Mouse (Mus musculus): ENCODE data around the gene Ppp1r15a. TPM values are rescaled to one million over a fixed set of nuclear protein-coding genes. Genes with fewer than 3 reads are reported as not detected.

The Ppp1r15a gene
- polyA plus RNA-seq, 1 experiment from 2014 or later = 17.5 TPM

DNA sequence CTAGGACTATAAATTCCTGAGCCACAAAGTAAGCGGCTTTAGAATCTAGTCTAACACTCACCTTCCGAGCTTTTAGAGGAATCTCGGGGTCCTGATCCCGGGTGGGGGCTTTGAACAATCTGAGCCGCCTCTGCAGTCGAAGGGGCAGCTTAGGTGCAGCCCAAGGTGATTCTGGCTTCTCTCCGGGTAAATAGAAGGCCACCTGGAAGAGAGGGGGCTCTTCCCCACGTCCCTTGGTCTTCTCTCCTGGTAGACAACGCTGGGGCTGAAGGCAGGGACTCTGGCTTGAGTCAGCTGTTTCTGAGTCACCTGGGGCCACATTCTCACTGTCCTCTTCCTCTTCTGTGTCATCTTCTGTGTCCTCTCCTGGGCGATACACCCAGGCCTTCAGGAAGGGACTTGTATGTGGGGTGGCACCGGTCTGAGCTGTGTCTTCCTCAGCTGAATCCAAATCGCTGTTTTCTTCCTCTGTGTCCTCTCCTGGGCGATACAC is 2.3 kb downstream of the Ppp1r15a start:
- H3K4me1 ChIP-seq (ENCODE audit: insufficient read depth) = no peaks in the 10 kb centered on the region
- WGBS = 84% methylated on average over 13 of the region's 13 CpGs
- H3K27me3 ChIP-seq (ENCODE audit: insufficient read depth, low read length) = no peaks in the 10 kb centered on the region
- H3K9me3 ChIP-seq (ENCODE audit: low read depth, low read length) = no peaks in the 10 kb centered on the region
- TF ChIP-seq CTCF (IDR thresholded peaks at IDR 0.05; ENCODE audit: low read depth) = no peak
- peaks cover 18% of the 10 kb centered on the region; the same call in 1 of the 2 replicates for H3K36me3 ChIP-seq (ENCODE audit: insufficient read depth)
- H3K27ac ChIP-seq (ENCODE audit: low read depth) = no peak overlapping the region
- no peak for DNase-seq
- H3K4me3 ChIP-seq (ENCODE audit: low read depth, low read length) = peak overlapping the region; percentile 26
- peak overlapping the region; percentile 4; the same call in 1 of the 2 replicates for H3K4me2 ChIP-seq
- no peak for ATAC-seq (ENCODE audit: insufficient read depth)
- 0 out of 2 replicates have a peak overlapping the region, but pooled peaks have one; percentile 17 for H3K9ac ChIP-seq

DNA sequence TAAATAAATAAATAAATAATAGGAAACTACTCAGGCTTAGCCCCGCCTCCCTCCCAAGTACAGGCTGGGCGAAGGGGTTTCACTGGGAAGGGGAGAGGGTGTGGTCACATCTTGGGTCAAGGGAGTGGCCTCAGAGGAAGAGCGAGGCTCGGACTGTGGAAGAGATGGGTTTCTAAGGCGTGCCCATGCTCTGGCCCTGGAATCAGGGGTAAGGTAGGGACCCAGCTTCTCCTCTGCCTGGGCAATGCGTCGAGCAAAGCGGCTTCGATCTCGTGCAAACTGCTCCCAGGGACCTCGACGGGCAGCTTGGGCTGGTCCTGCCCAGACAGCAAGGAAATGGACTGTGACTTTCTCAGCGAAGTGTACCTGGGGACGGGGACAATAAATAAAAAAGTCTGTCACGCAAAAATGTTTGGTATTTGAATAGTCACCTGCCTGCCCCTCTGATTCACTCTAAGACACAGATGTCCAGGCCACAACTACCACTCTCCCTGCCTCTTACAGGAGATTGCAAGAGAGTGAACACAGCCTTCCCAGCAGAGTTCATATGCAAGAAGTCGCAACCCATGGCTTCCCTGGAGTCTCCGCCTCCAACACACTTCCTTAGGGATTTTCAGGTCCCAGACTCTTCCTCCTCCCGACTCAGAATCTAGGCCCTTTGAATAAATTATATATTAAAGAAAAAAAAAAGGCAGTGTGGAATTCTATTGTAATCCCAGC is 3.0 kb downstream of the Ppp1r15a start:
- Histone ChIP-seq H3K27ac (ENCODE audit: low read depth) (no peak overlapping the region), H3K4me3 (ENCODE audit: low read depth, low read length) (peak overlapping the region; percentile 26; the same call in 1 of the 2 replicates), H3K4me2 (peak overlapping the region; percentile 20), H3K27me3 (ENCODE audit: insufficient read depth, low read length) (no peaks in the 10 kb centered on the region), H3K9me3 (ENCODE audit: low read depth, low read length) (no peaks in the 10 kb centered on the region), H3K4me1 (ENCODE audit: insufficient read depth) (no peaks in the 10 kb centered on the region), H3K9ac (0 out of 2 replicates have a peak overlapping the region, but pooled peaks have one; percentile 17), H3K36me3 (ENCODE audit: insufficient read depth) (peaks cover 18% of the 10 kb centered on the region; the same call in 1 of the 2 replicates)
- ATAC-seq (ENCODE audit: insufficient read depth) (no peak), DNase-seq (no peak)
- TF ChIP-seq CTCF (IDR thresholded peaks at IDR 0.05; ENCODE audit: low read depth) = no peak
- 69% methylated on average over 18 of the region's 18 CpGs for WGBS

DNA sequence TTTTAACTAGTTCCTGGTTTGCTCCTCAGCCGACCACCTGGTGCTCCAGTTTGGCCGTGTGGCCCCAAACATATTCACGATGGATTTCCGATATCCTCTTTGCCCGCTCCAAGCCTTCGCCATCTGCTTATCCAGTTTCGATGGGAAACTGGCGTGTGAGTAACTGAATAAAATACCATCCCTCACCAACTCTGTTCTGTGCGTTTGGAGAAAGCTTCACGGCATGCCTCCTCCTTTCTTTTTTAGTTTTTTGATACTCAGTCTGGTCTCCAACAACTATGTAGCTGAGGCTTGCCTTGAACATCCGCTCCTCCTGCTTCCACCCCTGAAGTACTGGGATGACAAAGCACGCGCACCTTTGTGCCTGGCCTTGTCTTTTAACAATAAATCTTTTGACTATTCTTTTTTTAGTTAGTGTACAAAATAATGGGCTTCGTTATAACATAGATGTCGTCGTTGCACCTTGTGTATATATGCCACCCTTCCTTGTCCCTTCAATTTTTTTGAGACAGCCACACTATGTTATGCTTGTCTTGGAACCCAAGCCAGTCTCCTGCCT is 3.8 kb downstream of the Ppp1r15a start:
- TF ChIP-seq CTCF (IDR thresholded peaks at IDR 0.05; ENCODE audit: low read depth) = no peak
- ATAC-seq (ENCODE audit: insufficient read depth) = no peak
- no peaks in the 10 kb centered on the region for H3K9me3 ChIP-seq (ENCODE audit: low read depth, low read length)
- no peaks in the 10 kb centered on the region for H3K27me3 ChIP-seq (ENCODE audit: insufficient read depth, low read length)
- WGBS = 55% methylated on average over 16 of the region's 16 CpGs
- no peaks in the 10 kb centered on the region for H3K4me1 ChIP-seq (ENCODE audit: insufficient read depth)
- H3K27ac ChIP-seq (ENCODE audit: low read depth) = no peak overlapping the region; the same call in 1 of the 2 replicates
- peak overlapping the region; percentile 62 for H3K9ac ChIP-seq
- H3K4me3 ChIP-seq (ENCODE audit: low read depth, low read length) = peak overlapping the region; percentile 54
- peaks cover 18% of the 10 kb centered on the region; the same call in 1 of the 2 replicates for H3K36me3 ChIP-seq (ENCODE audit: insufficient read depth)
- peak overlapping the region; percentile 64 for H3K4me2 ChIP-seq
- no peak for DNase-seq

DNA sequence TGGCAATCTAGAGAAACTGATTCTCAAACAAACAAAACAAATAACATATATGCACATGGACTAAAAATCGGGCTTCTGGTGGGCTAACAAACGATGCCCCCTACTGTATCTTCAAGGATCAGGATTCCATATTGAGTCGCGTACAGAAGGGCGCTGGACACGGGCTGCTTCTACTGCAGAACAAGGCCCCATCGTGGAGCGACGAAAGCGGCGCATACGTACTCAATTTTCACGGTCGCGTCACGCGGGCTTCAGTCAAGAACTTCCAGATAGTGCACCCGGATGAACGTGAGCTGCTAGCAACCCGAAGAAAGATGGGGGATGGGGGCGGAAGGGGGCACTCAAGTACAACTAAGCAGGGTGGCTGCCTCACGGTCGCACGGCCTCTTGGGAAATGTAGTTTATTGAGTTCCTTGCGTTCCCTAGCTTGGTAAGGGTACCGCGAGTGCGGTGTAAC is 4.3 kb downstream of the Ppp1r15a start:
- Histone ChIP-seq H3K4me2 (peak overlapping the region; percentile 64), H3K4me1 (ENCODE audit: insufficient read depth) (no peaks in the 10 kb centered on the region), H3K9me3 (ENCODE audit: low read depth, low read length) (no peaks in the 10 kb centered on the region), H3K9ac (peak overlapping the region; percentile 62), H3K27ac (ENCODE audit: low read depth) (peak overlapping the region; percentile 93), H3K4me3 (ENCODE audit: low read depth, low read length) (peak overlapping the region; percentile 54), H3K27me3 (ENCODE audit: insufficient read depth, low read length) (no peaks in the 10 kb centered on the region), H3K36me3 (ENCODE audit: insufficient read depth) (peaks cover 18% of the 10 kb centered on the region; the same call in 1 of the 2 replicates)
- ATAC-seq (ENCODE audit: insufficient read depth) = peak; percentile 77
- peak; percentile 93 for DNase-seq
- peak; percentile 48; the same call in 1 of the 2 replicates for TF ChIP-seq CTCF (IDR thresholded peaks at IDR 0.05; ENCODE audit: low read depth)
- WGBS = under 1% methylated on average over 28 of the region's 28 CpGs

DNA sequence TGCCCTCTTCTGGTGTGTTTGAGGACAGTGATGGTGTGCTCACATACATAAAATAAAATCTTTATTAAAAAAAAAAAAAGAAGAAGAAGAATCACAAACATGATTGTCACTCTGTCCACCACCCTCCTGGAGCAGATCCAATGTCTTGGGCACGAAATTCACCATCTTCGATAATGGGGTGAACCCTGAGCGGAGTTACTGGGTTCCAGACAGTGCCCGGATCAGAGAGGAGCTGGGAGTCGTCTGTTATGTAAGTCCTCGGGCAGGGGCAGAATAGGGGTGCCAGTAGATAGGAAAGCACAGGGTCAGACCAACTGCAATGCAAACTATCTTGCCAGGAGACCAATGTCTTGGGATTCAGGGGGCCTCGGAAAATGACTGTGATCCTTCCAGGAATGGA is 5.5 kb downstream of the Ppp1r15a start:
- DNase-seq = no peak
- TF ChIP-seq CTCF (IDR thresholded peaks at IDR 0.05; ENCODE audit: low read depth) = no peak

DNA sequence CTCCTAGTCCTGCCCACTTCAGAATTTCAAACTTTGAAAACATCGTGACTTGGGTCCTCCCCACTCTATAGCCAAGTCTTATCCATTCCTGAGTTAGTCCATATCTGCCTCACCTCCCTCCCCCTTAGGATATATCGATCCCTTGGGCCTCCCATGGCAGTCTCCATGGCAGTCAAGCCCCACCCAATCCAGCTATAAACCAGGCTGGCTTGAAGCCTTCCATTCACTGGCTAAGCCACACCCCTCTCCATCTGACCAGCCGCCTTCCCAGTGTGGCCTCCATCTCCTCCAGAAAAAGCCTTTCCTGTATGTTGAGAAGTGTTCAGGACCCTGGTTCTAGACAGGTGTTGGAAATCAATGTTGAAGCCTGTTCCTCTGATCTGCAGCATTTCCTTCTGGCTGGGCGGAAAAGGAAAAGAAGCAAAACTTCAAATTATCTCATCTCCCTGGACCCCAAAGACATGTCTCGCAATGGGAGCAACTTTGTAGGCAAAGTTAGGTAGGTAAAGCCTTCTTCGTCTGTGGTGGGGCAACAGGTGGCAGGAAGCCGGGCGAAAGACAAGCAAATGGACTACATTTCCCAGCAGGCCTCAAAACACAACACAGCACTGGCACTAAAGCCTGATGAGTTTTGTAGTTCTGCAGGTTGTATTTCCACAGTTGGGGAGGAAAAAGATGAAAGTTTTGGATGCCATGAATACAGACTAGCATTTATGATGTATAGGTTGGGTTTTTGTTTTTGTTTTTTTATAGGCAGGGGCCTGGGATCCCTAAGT is 6.5 kb downstream of the Ppp1r15a start:
- no peak for DNase-seq
- Histone ChIP-seq H3K4me2 (no peak overlapping the region), H3K9ac (no peak overlapping the region), H3K4me1 (ENCODE audit: insufficient read depth) (peaks cover 4% of the 10 kb centered on the region; the same call in 1 of the 2 replicates), H3K4me3 (ENCODE audit: low read depth, low read length) (no peak overlapping the region; the same call in 1 of the 2 replicates), H3K27me3 (ENCODE audit: insufficient read depth, low read length) (no peaks in the 10 kb centered on the region), H3K27ac (ENCODE audit: low read depth) (no peak overlapping the region), H3K36me3 (ENCODE audit: insufficient read depth) (peaks cover 17% of the 10 kb centered on the region; the same call in 1 of the 2 replicates), H3K9me3 (ENCODE audit: low read depth, low read length) (no peaks in the 10 kb centered on the region)
- no peak for TF ChIP-seq CTCF (IDR thresholded peaks at IDR 0.05; ENCODE audit: low read depth)
- no peak for ATAC-seq (ENCODE audit: insufficient read depth)
- 75% methylated on average over 8 of the region's 8 CpGs for WGBS

More for the DNA sequence above, 5.5 kb downstream of the Ppp1r15a start:
- no peak overlapping the region for H3K4me3 ChIP-seq (ENCODE audit: low read depth, low read length)
- no peak overlapping the region for H3K27ac ChIP-seq (ENCODE audit: low read depth)
- 87% methylated on average over 7 of the region's 7 CpGs for WGBS
- H3K9me3 ChIP-seq (ENCODE audit: low read depth, low read length) = no peaks in the 10 kb centered on the region
- ATAC-seq (ENCODE audit: insufficient read depth) = no peak
- no peak overlapping the region for H3K9ac ChIP-seq
- H3K27me3 ChIP-seq (ENCODE audit: insufficient read depth, low read length) = no peaks in the 10 kb centered on the region
- H3K36me3 ChIP-seq (ENCODE audit: insufficient read depth) = peaks cover 18% of the 10 kb centered on the region; the same call in 1 of the 2 replicates
- H3K4me1 ChIP-seq (ENCODE audit: insufficient read depth) = no peaks in the 10 kb centered on the region
- peak overlapping the region; percentile 64; the same call in 1 of the 2 replicates for H3K4me2 ChIP-seq
